Mouse (Mus musculus) hematopoietic multipotent progenitor cell, adult 10-12 weeks (in vitro differentiated cells): ENCODE results near the gene Olfr1042. TPM values are rescaled to one million over a fixed set of nuclear protein-coding genes. Genes with fewer than 3 reads are reported as not detected.

Experiments used
- polyA plus RNA-seq: library from polyadenylated mRNA; stranded (reverse); fragments of >175 nt; gene quantifications from 2 replicates; pipeline ENCODE4 v1.2.3, GENCODE M21; 2012; ENCODE audit warnings: low replicate concordance

Olfr1042 gene
- polyA plus RNA-seq, result not detected in 2 replicates

DNA sequence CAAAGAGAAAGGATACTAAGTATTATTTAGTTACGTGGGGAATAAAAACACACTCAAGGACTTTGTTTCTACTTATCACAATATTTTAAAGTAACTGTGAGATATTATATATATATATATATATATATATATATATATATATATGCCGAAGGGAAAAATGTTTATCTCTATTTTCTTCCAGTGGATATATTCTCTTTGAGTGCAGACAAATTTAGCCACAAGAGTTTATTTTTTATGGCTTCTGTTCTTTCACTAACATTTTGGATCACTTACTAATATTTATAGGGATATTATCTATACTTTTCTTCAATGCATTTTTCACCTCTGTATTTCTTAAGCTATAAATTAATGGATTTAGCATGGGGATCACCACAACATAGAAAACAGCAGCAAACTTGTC, at the start of gene Olfr1042:
Gene Olfr1042 (minus strand): TSS at position 101 of the 400 bp plus-strand sequence.

DNA sequence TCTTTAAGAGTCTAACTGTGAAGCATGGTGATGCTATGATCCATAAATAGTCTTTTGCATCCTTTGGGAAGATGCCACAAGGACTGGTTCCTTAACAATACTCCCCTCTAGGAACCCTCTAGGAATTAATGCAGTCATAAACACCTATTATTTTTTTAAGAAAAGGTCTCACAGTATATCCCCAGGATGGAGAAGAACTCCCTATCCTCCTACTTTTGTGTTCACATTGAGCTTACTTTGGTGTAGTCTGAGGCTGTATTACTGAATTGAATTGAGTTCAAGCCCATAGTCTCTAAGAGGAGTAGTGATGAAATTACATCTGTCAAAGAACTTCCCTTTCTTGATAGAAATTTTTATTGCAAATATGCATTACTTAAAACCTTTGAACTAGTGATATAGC, 41.3 kb upstream of the Olfr1042 start, which contains the start of gene Olfr1045:
Gene Olfr1045 (minus strand): TSS at position 101 of the 400 bp plus-strand sequence.

DNA sequence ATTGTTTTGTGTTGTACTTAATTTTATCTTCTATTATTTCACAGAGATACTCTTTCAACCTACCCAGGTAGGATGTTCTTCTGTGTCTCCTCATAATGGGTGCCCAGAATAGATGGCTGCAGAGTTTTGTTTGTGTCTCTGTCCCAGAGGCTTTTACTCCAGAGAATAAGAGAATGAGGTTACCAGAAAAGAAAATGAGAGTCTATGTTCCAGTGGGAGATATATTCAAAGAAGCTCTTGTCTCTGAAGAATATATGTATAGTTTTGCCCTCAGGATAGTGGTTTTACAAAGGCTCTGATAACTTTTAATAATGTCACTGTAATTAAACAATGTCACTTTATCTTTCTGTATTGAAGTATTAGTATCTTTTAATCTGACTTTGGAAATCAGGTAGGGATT, 23.9 kb upstream of the Olfr1042 start, which contains the start of gene Olfr52:
Gene Olfr52 (minus strand): TSS at position 101 of the 400 bp plus-strand sequence.

DNA sequence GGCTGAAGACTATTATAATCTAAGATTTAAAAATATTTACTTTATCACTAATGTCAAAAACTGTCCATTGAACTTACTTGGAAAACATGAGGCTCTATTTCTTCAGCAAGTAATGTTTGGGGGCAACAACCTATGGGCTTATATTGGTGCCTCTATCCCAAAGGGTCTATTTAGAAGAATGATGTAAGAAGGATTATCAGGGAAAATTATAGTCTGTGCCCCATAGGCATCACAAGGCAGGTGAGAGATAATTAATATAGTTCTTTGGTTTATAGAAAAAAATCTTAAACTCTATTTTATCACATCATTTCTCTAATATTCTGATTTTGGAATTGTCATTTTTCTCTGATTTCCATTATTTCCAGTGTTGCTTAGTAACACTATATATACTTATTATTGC, 16.1 kb upstream of the Olfr1042 start, which contains the start of gene Olfr1044:
Gene Olfr1044 (minus strand): TSS at position 101 of the 400 bp plus-strand sequence.

DNA sequence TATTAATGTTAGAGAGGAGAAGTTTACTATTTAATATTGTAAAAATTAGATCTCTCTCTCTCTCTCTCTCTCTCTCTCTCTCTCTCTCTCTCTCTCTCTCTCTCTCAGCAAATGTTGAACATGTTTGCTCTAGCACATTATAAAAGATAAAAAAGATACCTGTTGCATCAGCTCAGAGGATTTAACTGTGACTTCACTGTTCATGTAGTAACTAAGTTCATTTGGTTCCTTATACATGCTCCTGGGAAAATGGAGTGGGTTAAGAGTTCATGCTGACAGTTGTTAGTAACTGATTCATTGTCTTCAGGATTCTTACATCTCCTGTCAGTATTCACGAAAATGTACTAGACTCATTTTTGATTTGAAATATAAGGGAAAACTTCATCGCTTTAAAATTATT, 5.8 kb upstream of the Olfr1042 start, which contains the start of gene Olfr1043:
Gene Olfr1043 (minus strand): TSS at position 101 of the 400 bp plus-strand sequence.

DNA sequence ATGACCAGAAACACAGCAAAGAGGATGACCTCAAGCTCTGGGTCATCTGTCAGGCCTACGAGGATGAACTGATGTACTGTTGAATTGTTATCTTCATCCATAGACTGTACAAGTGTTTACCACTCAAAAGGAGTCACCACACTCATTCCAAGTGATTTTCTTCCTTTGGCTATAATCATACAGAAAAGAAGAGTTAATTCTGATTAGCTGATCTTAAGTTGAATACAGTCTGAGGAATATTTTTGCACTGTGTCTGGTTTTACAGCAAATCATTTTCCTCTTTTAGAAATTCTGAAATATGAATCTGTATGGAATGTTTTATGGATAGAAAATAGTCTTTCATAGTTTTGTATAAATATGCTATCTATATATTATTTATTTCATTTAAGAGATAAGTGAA, 15.0 kb downstream of the Olfr1042 start, which contains the start of gene Olfr1040:
Gene Olfr1040 (minus strand): TSS at position 101 of the 400 bp plus-strand sequence.

DNA sequence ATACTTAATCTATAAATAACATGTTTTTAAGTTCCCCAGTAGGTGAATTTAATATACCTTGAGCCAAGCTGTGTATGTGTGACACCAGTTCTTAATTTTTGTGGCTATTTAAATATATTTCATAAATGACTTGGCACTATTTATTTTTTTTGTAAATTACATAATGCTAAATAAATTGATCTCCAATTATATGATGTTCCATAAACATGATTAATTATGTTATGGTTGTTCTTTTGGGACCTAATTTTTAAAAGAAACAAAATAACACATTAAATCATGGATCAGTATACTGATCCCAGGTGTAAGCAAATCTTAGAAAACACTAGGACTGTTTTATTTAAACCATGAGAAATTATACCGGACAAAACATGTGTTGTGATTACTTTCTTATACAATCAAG, 25.8 kb downstream of the Olfr1042 start, which contains the start of gene Olfr1039:
Gene Olfr1039 (minus strand): TSS at position 101 of the 400 bp plus-strand sequence.

Other genes with a start within 250 kb of the Olfr1042 start
- gene Olfr1025-ps1, start 246.6 kb downstream of the Olfr1042 start, polyA plus RNA-seq, result not detected in 2 replicates
- gene Olfr1026, start 240.3 kb downstream of the Olfr1042 start, polyA plus RNA-seq, result not detected in 2 replicates
- gene Olfr1028, start 211.4 kb downstream of the Olfr1042 start, polyA plus RNA-seq, result not detected in 2 replicates
- gene Olfr1029, start 187.9 kb downstream of the Olfr1042 start, polyA plus RNA-seq, result not detected in 2 replicates
- not detected in 2 replicates for gene Olfr1030, start 182.6 kb downstream of the Olfr1042 start, polyA plus RNA-seq
- gene Olfr1031, start 171.5 kb downstream of the Olfr1042 start, polyA plus RNA-seq, result not detected in 2 replicates
- not detected in 2 replicates for gene Olfr1032, start 156.3 kb downstream of the Olfr1042 start, polyA plus RNA-seq
- not detected in 2 replicates for gene Olfr1033, start 141.2 kb downstream of the Olfr1042 start, polyA plus RNA-seq
- not detected in 2 replicates for gene Olfr1034, start 116.0 kb downstream of the Olfr1042 start, polyA plus RNA-seq
- gene Olfr1036, start 87.8 kb downstream of the Olfr1042 start, polyA plus RNA-seq, result not detected in 2 replicates
- gene Olfr1037, start 74.5 kb downstream of the Olfr1042 start, polyA plus RNA-seq, result not detected in 2 replicates
- gene Olfr1039, start 25.9 kb downstream of the Olfr1042 start, polyA plus RNA-seq, result not detected in 2 replicates
- not detected in 2 replicates for gene Olfr1040, start 15.1 kb downstream of the Olfr1042 start, polyA plus RNA-seq
- gene Olfr1043, start 5.7 kb upstream of the Olfr1042 start, polyA plus RNA-seq, result not detected in 2 replicates
- 0.09 TPM in 1 of 2 replicates, not detected in the other for gene Olfr1044, start 16.0 kb upstream of the Olfr1042 start, polyA plus RNA-seq
- not detected in 2 replicates for gene Olfr52, start 23.8 kb upstream of the Olfr1042 start, polyA plus RNA-seq
- gene Olfr1045, start 41.2 kb upstream of the Olfr1042 start, polyA plus RNA-seq, result not detected in 2 replicates
- gene Olfr1046, start 57.5 kb upstream of the Olfr1042 start, polyA plus RNA-seq, result not detected in 2 replicates
- gene Olfr1047, start 69.6 kb upstream of the Olfr1042 start, polyA plus RNA-seq, result not detected in 2 replicates
- gene Olfr1048, start 78.5 kb upstream of the Olfr1042 start, polyA plus RNA-seq, result not detected in 2 replicates
- gene Olfr1049, start 96.5 kb upstream of the Olfr1042 start, polyA plus RNA-seq, result not detected in 2 replicates
- gene Olfr1051, start 117.2 kb upstream of the Olfr1042 start, polyA plus RNA-seq, result not detected in 2 replicates
- not detected in 2 replicates for gene Olfr1052, start 130.6 kb upstream of the Olfr1042 start, polyA plus RNA-seq
- gene Olfr1053, start 153.4 kb upstream of the Olfr1042 start, polyA plus RNA-seq, result not detected in 2 replicates
- gene Olfr1054, start 173.6 kb upstream of the Olfr1042 start, polyA plus RNA-seq, result not detected in 2 replicates
- not detected in 2 replicates for gene Olfr1055, start 188.4 kb upstream of the Olfr1042 start, polyA plus RNA-seq
- not detected in 2 replicates for gene Olfr1056, start 200.6 kb upstream of the Olfr1042 start, polyA plus RNA-seq
- gene Olfr1057, start 216.6 kb upstream of the Olfr1042 start, polyA plus RNA-seq, result not detected in 2 replicates
- not detected in 2 replicates for gene Olfr1058, start 226.7 kb upstream of the Olfr1042 start, polyA plus RNA-seq